ENCODE assay signal across 8 mouse cellular contexts in genomic region chr9:116873033-116873975, GRCm38 (mm10).
DNase-seq lines count a peak whose midpoint lies in the region; ATAC-seq and TF ChIP-seq lines count a peak whose summit lies in the region.

No protein-coding gene starts in this region.

- peak; percentile 13 to 46 for DNase-seq in layer of hippocampus, adult 18-20 months (ENCODE audit: low spot score in 2 of 2)
- no peak for DNase-seq in layer of hippocampus, postnatal 25 days (ENCODE audit: extremely low spot score in 1 of 2, low spot score in 1 of 2)
- peak; percentile 42 for DNase-seq in c-Kit-positive CD71-negative TER-119-negative erythroid progenitor cells, embryonic 14.5 days (ENCODE audit: low read depth)
- DNase-seq in large intestine, adult 2 months (ENCODE audit: low read depth, low spot score), result peak; percentile 19
- peak; percentile 39 for DNase-seq in lung, postnatal 14 days
- DNase-seq in testis, postnatal 10 days (ENCODE audit: low spot score), result peak; percentile 65
- DNase-seq in hindbrain, postnatal 0 days (ENCODE audit: low spot score), result no peak

- H3K4me3 ChIP-seq in heart, embryonic 12.5 days, result no peak overlapping the region
- H3K4me3 ChIP-seq in hindbrain, postnatal 0 days (ENCODE audit: low read length), result no peak overlapping the region

- ATAC-seq in heart, embryonic 12.5 days (ENCODE audit: insufficient number of reproducible peaks, low FRiP score), result peak; percentile 81
- ATAC-seq in hindbrain, postnatal 0 days, result no peak

- H3K4me1 ChIP-seq in heart, embryonic 12.5 days (replicated peaks), result peaks cover 35% of the 10 kb centered on the region
- no peaks in the 10 kb centered on the region for H3K4me1 ChIP-seq in hindbrain, postnatal 0 days (ENCODE audit: insufficient read depth, low read length)

- peak overlapping the region; percentile 84 for H3K27ac ChIP-seq in heart, embryonic 12.5 days (ENCODE audit: poor library complexity, severe bottlenecking)
- H3K27ac ChIP-seq in hindbrain, postnatal 0 days, result no peak overlapping the region

- H3K36me3 ChIP-seq in heart, embryonic 12.5 days, result peaks cover 4% of the 10 kb centered on the region; the same call in 1 of the 2 replicates
- no peaks in the 10 kb centered on the region for H3K36me3 ChIP-seq in hindbrain, postnatal 0 days (ENCODE audit: insufficient read depth, low read length)

- peak overlapping the region; percentile 27; the same call in 1 of the 2 replicates for H3K9ac ChIP-seq in heart, embryonic 12.5 days
- H3K9ac ChIP-seq in hindbrain, postnatal 0 days (replicated peaks; ENCODE audit: low read length), result no peak overlapping the region

- TF ChIP-seq CTCF in hindbrain, postnatal 0 days (IDR thresholded peaks at IDR 0.05; ENCODE audit: low read depth), result no peak

- no peaks in the 10 kb centered on the region for H3K27me3 ChIP-seq in heart, embryonic 12.5 days (replicated peaks)
- H3K27me3 ChIP-seq in hindbrain, postnatal 0 days (ENCODE audit: insufficient read depth, low read length), result no peaks in the 10 kb centered on the region

- peak overlapping the region; percentile 53 for H3K4me2 ChIP-seq in heart, embryonic 12.5 days
- H3K4me2 ChIP-seq in hindbrain, postnatal 0 days (ENCODE audit: low read depth, low read length), result no peak overlapping the region

- H3K9me3 ChIP-seq in heart, embryonic 12.5 days (replicated peaks), result peaks cover 7% of the 10 kb centered on the region
- H3K9me3 ChIP-seq in hindbrain, postnatal 0 days (ENCODE audit: low read length), result no peaks in the 10 kb centered on the region

- 27% methylated on average over 30 of the region's 30 CpGs for WGBS in heart, embryonic 12.5 days
- 24% methylated on average over 30 of the region's 30 CpGs for WGBS in large intestine, adult 2 months
- WGBS in hindbrain, postnatal 0 days, result 76% methylated on average over 30 of the region's 30 CpGs

Comparison
In these comparisons a context has a peak if more than half of its experiments do, and no peak if none do; other contexts are left out.
1. DNase-seq: peak in layer of hippocampus, adult 18-20 months (2 of 2), c-Kit-positive CD71-negative TER-119-negative erythroid progenitor cells, embryonic 14.5 days (single experiment), large intestine, adult 2 months (single experiment), lung, postnatal 14 days (single experiment) and testis, postnatal 10 days (single experiment); none in layer of hippocampus, postnatal 25 days (0 of 2) and hindbrain, postnatal 0 days (single experiment).